9 mouse cellular contexts compared by ENCODE assay signal in the genomic region with DNA sequence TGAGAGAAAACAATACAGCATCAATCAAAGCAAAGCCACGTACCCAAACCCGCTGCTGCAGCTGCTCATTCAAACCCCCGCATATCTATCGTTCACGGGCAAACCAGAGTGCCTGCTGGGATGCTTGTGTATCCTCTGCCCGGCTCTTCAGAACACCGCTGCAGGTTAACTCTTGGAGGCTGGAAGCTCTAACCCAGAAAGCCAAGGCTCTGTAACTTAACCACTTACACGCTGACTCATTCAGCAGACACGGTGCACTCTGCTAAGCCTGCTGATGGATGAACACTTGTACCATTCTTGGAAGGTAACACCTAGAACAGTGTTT. TPM values are rescaled to one million over a fixed set of nuclear protein-coding genes. Genes with fewer than 3 reads are reported as not detected.
DNase-seq lines count a peak whose midpoint lies in the region; ATAC-seq lines count a peak whose summit lies in the region.
"Had no signal": no experiment of that assay in that cellular context is flagged by ENCODE, and none has a peak within 500 bp of the region (broad histone marks: within the 10 kb centered on the region; RNA-seq: fewer than 3 reads in every experiment).

No protein-coding gene starts in this region.

- ATAC-seq in kidney, embryonic 15.5 days (replicated peaks; ENCODE audit: low FRiP score) = no peak
- ATAC-seq in embryonic facial prominence, embryonic 11.5 days (replicated peaks; ENCODE audit: insufficient number of reproducible peaks, low FRiP score, low TSS enrichment, low read depth) = no peak
- peak; percentile 63 for ATAC-seq in hindbrain, embryonic 16.5 days
- ATAC-seq in midbrain, embryonic 16.5 days = peak; percentile 79
- ATAC-seq: Patski had no signal

- peak overlapping the region; percentile 16; the same call in 1 of the 2 replicates for H3K4me3 ChIP-seq in kidney, embryonic 15.5 days (replicated peaks)
- H3K4me3 ChIP-seq in embryonic facial prominence, embryonic 11.5 days (ENCODE audit: low read depth, low read length) = no peak overlapping the region
- peak overlapping the region; percentile 42 for H3K4me3 ChIP-seq in hindbrain, embryonic 16.5 days (ENCODE audit: low read length)
- H3K4me3 ChIP-seq in midbrain, embryonic 16.5 days (ENCODE audit: low read depth, low read length) = peak overlapping the region; percentile 45

- peak overlapping the region; percentile 44 for H3K4me2 ChIP-seq in kidney, embryonic 15.5 days
- peak overlapping the region; percentile 1 for H3K4me2 ChIP-seq in embryonic facial prominence, embryonic 11.5 days (ENCODE audit: low read depth, low read length)
- peak overlapping the region; percentile 66 for H3K4me2 ChIP-seq in hindbrain, embryonic 16.5 days (ENCODE audit: low read length)
- peak overlapping the region; percentile 53 for H3K4me2 ChIP-seq in midbrain, embryonic 16.5 days (ENCODE audit: low read length)

- H3K9ac ChIP-seq in kidney, embryonic 15.5 days = no peak overlapping the region
- no peak overlapping the region for H3K9ac ChIP-seq in embryonic facial prominence, embryonic 11.5 days (replicated peaks; ENCODE audit: low read length)
- peak overlapping the region; percentile 43 for H3K9ac ChIP-seq in hindbrain, embryonic 16.5 days (ENCODE audit: low read depth, low read length)
- peak overlapping the region; percentile 49 for H3K9ac ChIP-seq in midbrain, embryonic 16.5 days (ENCODE audit: low read depth, low read length)

- no peaks in the 10 kb centered on the region for H3K9me3 ChIP-seq in kidney, embryonic 15.5 days (replicated peaks)
- H3K9me3 ChIP-seq in embryonic facial prominence, embryonic 11.5 days (replicated peaks; ENCODE audit: control insufficient read depth, low read length) = no peaks in the 10 kb centered on the region
- no peaks in the 10 kb centered on the region for H3K9me3 ChIP-seq in hindbrain, embryonic 16.5 days (ENCODE audit: control insufficient read depth, low read length)
- H3K9me3 ChIP-seq in midbrain, embryonic 16.5 days (replicated peaks; ENCODE audit: control insufficient read depth, low read length, poor library complexity, severe bottlenecking) = no peaks in the 10 kb centered on the region

- intact Hi-C loops in heart, postnatal 14 days (cut with DNase I) = no loop called here

- 14% methylated on average over 9 of the region's 9 CpGs for WGBS in kidney, embryonic 15.5 days
- WGBS in embryonic facial prominence, embryonic 11.5 days = 3% methylated on average over 9 of the region's 9 CpGs
- WGBS in hindbrain, embryonic 16.5 days = 3% methylated on average over 9 of the region's 9 CpGs
- WGBS in midbrain, embryonic 16.5 days = 6% methylated on average over 9 of the region's 9 CpGs

- no peak overlapping the region for H3K27ac ChIP-seq in kidney, embryonic 15.5 days
- no peak overlapping the region for H3K27ac ChIP-seq in embryonic facial prominence, embryonic 11.5 days (replicated peaks; ENCODE audit: low read depth, low read length)
- H3K27ac ChIP-seq in hindbrain, embryonic 16.5 days (ENCODE audit: low read depth, low read length) = 0 out of 2 replicates have a peak overlapping the region, but pooled peaks have one; percentile 45
- peak overlapping the region; percentile 30; the same call in 1 of the 2 replicates for H3K27ac ChIP-seq in midbrain, embryonic 16.5 days (ENCODE audit: low read length)

- no peak for DNase-seq in kidney, postnatal 14 days
- DNase-seq in embryonic facial prominence, embryonic 11.5 days (ENCODE audit: low spot score) = peak; percentile 21
- no peak for DNase-seq in yolk sac, embryonic 10.5 days (ENCODE audit: low spot score)
- DNase-seq in cerebellum, adult 11 months = no peak
- DNase-seq in heart, postnatal 14 days = no peak

- H3K4me1 ChIP-seq in kidney, embryonic 15.5 days = peaks cover 10% of the 10 kb centered on the region
- H3K4me1 ChIP-seq in embryonic facial prominence, embryonic 11.5 days (ENCODE audit: control insufficient read depth, insufficient read depth, low read length) = no peaks in the 10 kb centered on the region
- H3K4me1 ChIP-seq in hindbrain, embryonic 16.5 days (ENCODE audit: control insufficient read depth, insufficient read depth, low read depth, low read length) = no peaks in the 10 kb centered on the region; the same call in 1 of the 2 replicates
- peaks cover 5% of the 10 kb centered on the region for H3K4me1 ChIP-seq in midbrain, embryonic 16.5 days (ENCODE audit: control insufficient read depth, insufficient read depth, low read length)

- H3K27me3 ChIP-seq in kidney, embryonic 15.5 days = no peaks in the 10 kb centered on the region
- H3K27me3 ChIP-seq in embryonic facial prominence, embryonic 11.5 days (ENCODE audit: control insufficient read depth, insufficient read depth, low read length) = no peaks in the 10 kb centered on the region
- no peaks in the 10 kb centered on the region for H3K27me3 ChIP-seq in hindbrain, embryonic 16.5 days (replicated peaks; ENCODE audit: control insufficient read depth, insufficient read depth, low read length)
- H3K27me3 ChIP-seq in midbrain, embryonic 16.5 days (ENCODE audit: control insufficient read depth, insufficient read depth, low read depth, low read length) = no peaks in the 10 kb centered on the region; the same call in 1 of the 2 replicates
- H3K27me3 ChIP-seq: Patski had no signal

- no peaks in the 10 kb centered on the region for H3K36me3 ChIP-seq in kidney, embryonic 15.5 days
- H3K36me3 ChIP-seq in embryonic facial prominence, embryonic 11.5 days (replicated peaks; ENCODE audit: control insufficient read depth, insufficient read depth, low read depth, low read length) = no peaks in the 10 kb centered on the region
- no peaks in the 10 kb centered on the region for H3K36me3 ChIP-seq in hindbrain, embryonic 16.5 days (ENCODE audit: control insufficient read depth, insufficient read depth, low read length)
- H3K36me3 ChIP-seq in midbrain, embryonic 16.5 days (ENCODE audit: control insufficient read depth, insufficient read depth, low read length) = no peaks in the 10 kb centered on the region

RNA-seq across cellular contexts. Expression of gene Asah2, which starts 5.1 kb away (rescaled TPM):
- polyA plus RNA-seq in kidney, embryonic 15.5 days (2015; fragmentation: Nextera tagmentation; extraction: Ambion mirVana) = 1.7 and 1.9 TPM in 2 replicates
- polyA plus RNA-seq in embryonic facial prominence, embryonic 11.5 days (2014; fragmentation: Nextera tagmentation; extraction: Ambion mirVana) = 1.1 and 1.2 TPM in 2 replicates
- 0.99 and 1.1 TPM in 2 replicates for polyA plus RNA-seq in hindbrain, embryonic 16.5 days (2015; fragmentation: Nextera tagmentation; extraction: Ambion mirVana)
- 0.54 and 0.60 TPM in 2 replicates for polyA plus RNA-seq in midbrain, embryonic 16.5 days (2015; fragmentation: Nextera tagmentation; extraction: Ambion mirVana)
- 10 to 100 TPM; 15.4 to 16.4 TPM for total RNA-seq in heart, postnatal 14 days (2021)

Comparison
In these comparisons a context has a peak if more than half of its experiments do, and no peak if none do; other contexts are left out.
1. ATAC-seq: peak in hindbrain, embryonic 16.5 days (single experiment) and midbrain, embryonic 16.5 days (single experiment); none in kidney, embryonic 15.5 days (single experiment) and embryonic facial prominence, embryonic 11.5 days (single experiment).
2. H3K27ac ChIP-seq: peak in hindbrain, embryonic 16.5 days (single experiment) and midbrain, embryonic 16.5 days (single experiment); none in kidney, embryonic 15.5 days (single experiment) and embryonic facial prominence, embryonic 11.5 days (single experiment).
3. H3K4me2 ChIP-seq: peak in every context shown above with its lines; median percentile 66 in hindbrain, embryonic 16.5 days; 53 in midbrain, embryonic 16.5 days; 44 in kidney, embryonic 15.5 days; 1 in embryonic facial prominence, embryonic 11.5 days.
4. H3K9ac ChIP-seq: peak in hindbrain, embryonic 16.5 days (single experiment) and midbrain, embryonic 16.5 days (single experiment); none in kidney, embryonic 15.5 days (single experiment) and embryonic facial prominence, embryonic 11.5 days (single experiment).